Mouse (Mus musculus) heart, embryonic 12.5 days (tissue): ENCODE results near the gene Bex3. TPM values are rescaled to one million over a fixed set of nuclear protein-coding genes. Genes with fewer than 3 reads are reported as not detected.
"Not testable (repeated sequence)": the region's sequence is repeated elsewhere in the genome, so short reads cannot be mapped to it uniquely, and the experiment has no call there.

ENCODE experiments used
- ATAC-seq: fragments of 200-750 bp; cut with Nextera tagmentation; 2 replicates; pipeline ENCODE4 v1.8.0; 2017; ENCODE audit warnings: moderate TSS enrichment, moderate library complexity; ENCODE audit not compliant: insufficient number of reproducible peaks, low FRiP score
- H3K27ac ChIP-seq: fragments of 300-500 bp; sonication (generic); 2 replicates; pipeline ENCODE4 v1.5.1; 2016; ENCODE audit warnings: mild to moderate bottlenecking, moderate library complexity; ENCODE audit not compliant: poor library complexity, severe bottlenecking
- H3K27me3 ChIP-seq: fragments of 300-500 bp; sonication (generic); replicated peaks from 2 replicates; pipeline ENCODE4 v1.6.1; 2016; ENCODE audit warnings: mild to moderate bottlenecking, moderate library complexity
- H3K36me3 ChIP-seq: fragments of 300-500 bp; sonication (generic); 2 replicates; pipeline ENCODE4 v1.6.1; 2016; ENCODE audit warnings: mild to moderate bottlenecking, moderate library complexity
- H3K4me1 ChIP-seq: fragments of 300-500 bp; sonication (generic); replicated peaks from 2 replicates; pipeline ENCODE4 v1.6.1; 2016; ENCODE audit warnings: mild to moderate bottlenecking
- H3K4me2 ChIP-seq: fragments of 300-500 bp; sonication (generic); 2 replicates; pipeline ENCODE4 v1.6.1; 2016; ENCODE audit warnings: mild to moderate bottlenecking, moderate library complexity
- H3K4me3 ChIP-seq: fragments of 300-500 bp; sonication (generic); 2 replicates; pipeline ENCODE4 v1.5.1; 2016; ENCODE audit warnings: mild to moderate bottlenecking
- H3K9ac ChIP-seq: fragments of 300-500 bp; sonication (generic); 2 replicates; pipeline ENCODE4 v1.6.1; 2016; ENCODE audit warnings: mild to moderate bottlenecking, moderate library complexity
- H3K9me3 ChIP-seq: fragments of 300-500 bp; sonication (generic); replicated peaks from 2 replicates; pipeline ENCODE4 v1.6.1; 2016; ENCODE audit warnings: mild to moderate bottlenecking, moderate library complexity
- whole genome bisulfite sequencing: fragments of 180-500 bp; shearing (Covaris S2); methylation state at CpG from one replicate; pipeline ENCODE4 v1.1.7; 2016; 5-methylcytosine and 5-hydroxymethylcytosine counted together
- polyA plus RNA-seq: library from polyadenylated mRNA; unstranded; fragments of >200 nt; fragmentation: Nextera tagmentation; extraction: Ambion mirVana; gene quantifications from 2 replicates; pipeline ENCODE4 v1.2.1, GENCODE M21; 2016

The Bex3 gene
- 661 and 676 TPM in 2 replicates for polyA plus RNA-seq

DNA sequence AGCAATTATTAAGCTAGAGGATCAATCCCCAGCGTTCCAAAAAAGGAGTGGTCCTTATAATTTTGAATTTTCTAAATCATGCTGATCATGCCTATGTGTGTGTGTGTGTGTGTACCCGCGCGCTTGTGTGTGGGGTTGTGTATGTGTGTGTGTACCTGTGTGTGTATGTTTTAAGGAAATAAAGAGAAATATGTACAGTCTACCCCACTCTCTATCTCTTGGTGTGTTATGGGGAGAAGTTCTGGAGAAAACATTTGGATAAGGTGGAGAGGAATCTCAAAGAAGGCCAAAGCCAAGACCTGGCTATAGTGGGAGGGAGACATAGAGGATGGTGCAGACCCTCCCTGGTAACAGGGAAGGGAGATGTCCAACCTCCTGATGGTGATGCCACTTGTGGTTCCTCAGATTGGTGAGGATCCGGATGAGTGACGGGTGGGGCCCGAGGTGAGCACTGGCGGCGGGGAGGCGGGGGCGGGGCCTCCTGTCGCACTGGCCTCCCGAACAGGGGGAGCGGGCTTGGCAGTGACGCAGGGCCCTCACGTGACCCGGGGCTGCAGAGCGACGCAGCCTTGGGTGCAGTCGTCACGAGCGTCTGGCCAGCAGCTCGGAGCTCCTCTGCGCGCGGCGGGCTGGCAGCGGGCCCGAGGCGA, at the start of gene Bex3:
TSS of gene Bex3 (plus strand) at position 511 of the 650 bp plus-strand sequence.
- Histone ChIP-seq H3K4me2 (peak within 1 kb of the TSS; percentile 64), H3K4me3 (peak within 1 kb of the TSS; percentile 54), H3K4me1 (peaks cover 11% of the 10 kb centered on the region), H3K27ac (peak within 1 kb of the TSS; percentile 73; the same call in 1 of the 2 replicates), H3K9ac (peak within 1 kb of the TSS; percentile 81)
- H3K27me3 ChIP-seq, H3K36me3 ChIP-seq, H3K9me3 ChIP-seq: not testable (repeated sequence)
- 43% methylated on average over 7 of the region's 30 CpGs for WGBS
- ATAC-seq: peak; percentile 94

DNA sequence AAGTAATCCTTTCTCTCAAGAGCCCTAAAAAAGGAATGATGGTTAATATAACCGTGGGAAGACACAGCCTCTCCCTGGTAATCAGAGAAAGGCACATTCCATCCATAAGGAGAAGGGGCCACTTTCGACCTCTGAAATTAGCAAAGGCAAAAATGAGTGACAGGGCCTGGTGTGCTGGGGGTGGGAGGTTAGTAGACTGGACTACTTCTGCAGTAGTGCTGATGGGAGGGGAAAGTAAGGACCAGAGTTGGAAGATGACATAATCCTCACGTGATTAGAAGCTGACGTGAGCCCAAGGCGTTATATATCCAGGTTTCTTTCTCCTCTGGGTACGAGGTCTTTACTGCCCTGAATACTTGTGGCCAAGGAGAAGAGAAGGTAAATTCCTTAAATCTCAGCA, 46.3 kb upstream of the Bex3 start:
- H3K4me3 ChIP-seq: no peak overlapping the region
- H3K4me2 ChIP-seq: no peak overlapping the region
- H3K9me3 ChIP-seq: no peaks in the 10 kb centered on the region
- H3K27me3 ChIP-seq: no peaks in the 10 kb centered on the region
- WGBS: 35% methylated on average over 6 of the region's 6 CpGs
- no peaks in the 10 kb centered on the region for H3K4me1 ChIP-seq
- H3K9ac ChIP-seq: no peak overlapping the region
- no peak overlapping the region for H3K27ac ChIP-seq
- H3K36me3 ChIP-seq: no peaks in the 10 kb centered on the region
- no peak for ATAC-seq

DNA sequence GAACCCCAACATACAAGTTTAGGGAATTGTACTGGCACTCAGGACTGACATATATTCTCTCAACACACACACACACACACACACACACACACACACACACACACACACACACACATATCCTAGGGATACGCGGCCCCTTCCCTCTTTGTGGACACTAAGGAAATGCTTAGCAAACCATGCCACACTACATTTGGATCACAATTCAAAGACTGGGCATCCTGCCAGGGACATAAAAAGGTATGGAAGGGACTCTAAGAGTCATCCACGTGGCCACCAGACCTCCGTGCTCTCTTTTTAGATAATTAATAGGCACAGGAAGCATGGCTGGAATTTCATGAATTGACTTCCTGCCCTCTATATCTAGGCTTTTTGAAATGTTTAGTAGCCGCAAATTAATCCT, 42.3 kb upstream of the Bex3 start:
- Histone ChIP-seq H3K27ac (no peak overlapping the region), H3K36me3 (no peaks in the 10 kb centered on the region), H3K4me1 (no peaks in the 10 kb centered on the region), H3K9ac (no peak overlapping the region), H3K4me2 (no peak overlapping the region), H3K9me3 (no peaks in the 10 kb centered on the region), H3K4me3 (no peak overlapping the region), H3K27me3 (no peaks in the 10 kb centered on the region)
- ATAC-seq: no peak
- 36% methylated on average over 4 of the region's 5 CpGs for WGBS

DNA sequence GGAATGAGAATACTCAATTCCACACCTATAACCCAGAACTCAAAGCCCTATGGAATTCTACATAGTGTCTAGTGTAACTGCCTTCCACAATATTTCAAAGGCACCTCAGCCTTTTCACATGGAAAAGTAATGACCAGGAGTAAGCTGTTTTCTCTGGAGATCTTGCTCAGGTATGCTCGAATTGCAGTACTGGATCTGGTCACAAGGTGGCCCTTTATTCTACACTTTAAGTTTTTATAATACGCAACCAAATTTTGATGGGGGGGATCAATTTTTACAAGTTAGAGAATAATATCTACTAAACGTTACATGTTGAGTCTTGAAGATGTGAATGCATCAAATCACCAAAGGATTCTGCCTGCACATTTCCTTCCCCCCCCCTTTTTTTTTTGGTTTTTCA, 31.9 kb upstream of the Bex3 start:
- Histone ChIP-seq H3K4me2 (no peak overlapping the region), H3K9me3 (no peaks in the 10 kb centered on the region), H3K9ac (no peak overlapping the region), H3K27me3 (no peaks in the 10 kb centered on the region), H3K4me3 (no peak overlapping the region), H3K4me1 (no peaks in the 10 kb centered on the region), H3K36me3 (no peaks in the 10 kb centered on the region), H3K27ac (no peak overlapping the region)
- 54% methylated on average over 3 of the region's 3 CpGs for WGBS
- ATAC-seq: no peak

DNA sequence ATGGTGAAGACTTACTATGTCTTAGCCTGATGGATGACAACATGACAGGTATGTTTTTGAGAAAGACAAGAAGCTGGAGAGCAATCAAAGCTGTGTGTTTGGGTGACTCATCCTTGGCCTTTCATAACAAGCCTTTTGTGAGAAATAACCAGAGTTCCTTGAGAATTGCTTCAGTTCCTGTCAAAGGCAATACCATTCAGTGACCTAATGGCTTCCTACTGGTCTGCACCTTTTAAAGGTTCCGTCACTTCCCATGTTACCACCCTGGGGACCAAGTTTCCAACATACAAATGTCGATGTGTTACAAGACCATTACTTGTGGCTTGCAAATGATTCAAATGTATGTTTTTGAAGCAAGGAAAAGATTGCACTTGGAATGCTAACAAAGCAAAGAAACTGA, 26.9 kb upstream of the Bex3 start:
- Histone ChIP-seq H3K9me3 (no peaks in the 10 kb centered on the region), H3K4me2 (no peak overlapping the region), H3K9ac (no peak overlapping the region), H3K36me3 (peaks cover 12% of the 10 kb centered on the region), H3K27ac (no peak overlapping the region), H3K27me3 (no peaks in the 10 kb centered on the region), H3K4me3 (no peak overlapping the region), H3K4me1 (0 out of 2 replicates have a peak, but pooled peaks cover 3% of the 10 kb centered on the region)
- WGBS: 64% methylated on average over 2 of the region's 2 CpGs
- ATAC-seq: no peak

DNA sequence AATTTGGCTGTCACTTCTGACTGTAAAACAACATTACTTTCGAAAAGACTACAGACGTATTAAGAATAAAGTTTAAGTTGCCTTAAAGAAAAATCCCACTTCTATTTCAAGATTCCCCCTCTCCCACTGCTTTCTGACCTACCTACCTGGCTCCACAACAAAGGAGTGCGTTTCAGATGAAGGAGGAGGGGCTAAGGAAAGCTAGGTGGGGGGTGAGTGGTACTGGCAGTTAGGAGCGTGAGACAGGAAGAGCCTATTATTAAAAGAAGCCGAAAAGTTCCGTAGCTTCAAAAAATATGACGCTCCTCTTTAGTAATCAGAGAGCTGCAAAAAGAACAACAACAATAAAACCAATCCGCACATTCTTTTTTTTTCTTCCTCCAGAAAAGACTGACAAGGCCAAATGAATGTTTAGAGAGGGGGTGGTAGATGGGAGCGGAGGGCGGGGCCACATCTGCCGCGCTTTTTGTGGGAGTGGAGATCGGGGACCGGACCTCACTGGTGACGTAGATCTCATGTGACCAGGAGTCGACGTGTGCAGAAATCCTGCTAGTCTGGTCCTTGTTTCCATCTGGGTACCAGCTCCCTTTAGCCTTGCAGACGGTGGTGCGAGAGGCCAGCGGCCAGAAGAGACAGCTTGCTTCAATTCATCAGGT, 25.4 kb upstream of the Bex3 start, which contains the start of gene Tceal9:
TSS of gene Tceal9 (plus strand) at position 506 of the 656 bp plus-strand sequence.
- Histone ChIP-seq H3K4me3 (peak within 1 kb of the TSS; percentile 72), H3K4me1 (0 out of 2 replicates have a peak, but pooled peaks cover 6% of the 10 kb centered on the region), H3K27ac (peak within 1 kb of the TSS; percentile 87), H3K36me3 (peaks cover 12% of the 10 kb centered on the region), H3K27me3 (no peaks in the 10 kb centered on the region), H3K4me2 (peak within 1 kb of the TSS; percentile 72), H3K9ac (peak within 1 kb of the TSS; percentile 93), H3K9me3 (no peaks in the 10 kb centered on the region)
- WGBS: 19% methylated on average over 20 of the region's 20 CpGs
- ATAC-seq: peak; percentile 92

DNA sequence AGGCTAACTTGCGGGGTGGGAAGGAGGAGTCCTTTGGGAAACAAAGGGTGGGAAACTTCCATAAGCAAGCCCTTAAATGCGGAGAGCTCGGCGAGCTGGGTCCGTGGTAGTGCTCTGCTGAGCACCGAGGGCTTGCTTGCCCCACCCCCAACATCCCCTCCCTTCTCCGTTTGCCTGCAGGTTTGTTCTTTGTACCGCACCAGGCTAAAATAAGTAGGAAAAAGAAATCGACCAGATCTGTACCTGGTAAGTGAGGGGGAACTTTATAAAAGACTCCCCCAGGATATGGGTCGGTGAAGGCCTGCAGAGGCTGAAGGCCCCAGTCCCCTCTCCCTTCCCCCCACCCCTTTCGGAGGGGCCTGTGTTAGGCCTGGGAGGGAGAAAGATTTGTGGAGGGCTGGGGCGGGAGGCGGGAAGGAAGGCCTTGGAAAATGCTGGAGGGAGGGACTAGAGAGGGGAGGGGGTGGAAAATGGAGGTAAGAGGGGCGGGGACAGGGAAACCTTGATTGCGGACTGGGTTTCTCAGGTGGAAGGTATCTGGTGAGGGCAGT, 24.5 kb upstream of the Bex3 start:
- Histone ChIP-seq H3K4me3 (peak overlapping the region; percentile 72), H3K27ac (peak overlapping the region; percentile 87), H3K4me1 (0 out of 2 replicates have a peak, but pooled peaks cover 6% of the 10 kb centered on the region), H3K9me3 (no peaks in the 10 kb centered on the region), H3K27me3 (no peaks in the 10 kb centered on the region), H3K4me2 (peak overlapping the region; percentile 72), H3K36me3 (peaks cover 12% of the 10 kb centered on the region), H3K9ac (peak overlapping the region; percentile 93)
- 18% methylated on average over 14 of the region's 15 CpGs for WGBS
- peak; percentile 72 for ATAC-seq

DNA sequence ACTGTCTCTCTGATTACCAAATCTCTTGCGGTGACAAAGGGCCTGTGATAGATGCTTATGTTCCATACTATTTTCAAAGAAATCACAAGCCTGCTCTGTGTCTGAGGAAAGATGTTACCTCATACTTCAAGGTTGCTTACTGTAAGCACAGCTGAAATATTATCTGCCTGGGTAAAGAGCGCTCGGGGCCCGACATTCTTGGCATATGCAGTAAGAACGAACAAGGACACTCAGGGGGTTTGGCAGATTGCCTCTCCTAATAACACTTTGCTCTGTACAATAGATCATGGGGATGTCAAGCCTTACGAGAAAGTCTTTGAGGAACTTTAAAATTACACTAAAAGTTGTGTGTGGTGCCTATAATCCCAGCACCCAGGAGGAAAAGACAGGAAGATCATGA, 21.2 kb upstream of the Bex3 start:
- peaks cover 12% of the 10 kb centered on the region for H3K36me3 ChIP-seq
- H3K4me1 ChIP-seq: 0 out of 2 replicates have a peak, but pooled peaks cover 10% of the 10 kb centered on the region
- H3K9me3 ChIP-seq: no peaks in the 10 kb centered on the region
- ATAC-seq: no peak
- no peak overlapping the region for H3K4me3 ChIP-seq
- 50% methylated on average over 6 of the region's 6 CpGs for WGBS
- H3K27me3 ChIP-seq: no peaks in the 10 kb centered on the region
- H3K9ac ChIP-seq: no peak overlapping the region
- H3K4me2 ChIP-seq: no peak overlapping the region
- H3K27ac ChIP-seq: no peak overlapping the region

DNA sequence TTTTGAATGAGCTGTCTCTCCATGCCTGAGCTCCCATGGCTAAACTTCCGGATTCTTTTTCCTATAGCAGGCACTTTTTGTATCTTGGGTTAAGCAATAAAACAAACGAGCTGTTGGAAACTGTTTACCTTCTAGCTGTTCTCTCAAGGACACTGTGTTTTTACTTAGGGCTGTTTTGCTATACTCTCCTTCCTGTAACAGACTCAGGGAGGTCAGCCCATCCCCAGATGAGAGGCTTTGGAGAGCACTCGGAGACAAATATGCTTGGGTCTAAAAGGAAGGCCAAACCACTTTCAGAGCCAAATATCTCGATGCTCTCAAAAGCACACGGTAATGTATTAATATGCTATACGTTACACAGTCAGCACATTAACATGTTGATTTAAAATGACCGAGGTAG, 20.4 kb upstream of the Bex3 start:
- Histone ChIP-seq H3K36me3 (peaks cover 12% of the 10 kb centered on the region), H3K4me1 (0 out of 2 replicates have a peak, but pooled peaks cover 10% of the 10 kb centered on the region), H3K9ac (no peak overlapping the region), H3K27me3 (no peaks in the 10 kb centered on the region), H3K4me3 (no peak overlapping the region), H3K9me3 (no peaks in the 10 kb centered on the region), H3K27ac (no peak overlapping the region), H3K4me2 (no peak overlapping the region)
- 76% methylated on average over 7 of the region's 7 CpGs for WGBS
- ATAC-seq: no peak

DNA sequence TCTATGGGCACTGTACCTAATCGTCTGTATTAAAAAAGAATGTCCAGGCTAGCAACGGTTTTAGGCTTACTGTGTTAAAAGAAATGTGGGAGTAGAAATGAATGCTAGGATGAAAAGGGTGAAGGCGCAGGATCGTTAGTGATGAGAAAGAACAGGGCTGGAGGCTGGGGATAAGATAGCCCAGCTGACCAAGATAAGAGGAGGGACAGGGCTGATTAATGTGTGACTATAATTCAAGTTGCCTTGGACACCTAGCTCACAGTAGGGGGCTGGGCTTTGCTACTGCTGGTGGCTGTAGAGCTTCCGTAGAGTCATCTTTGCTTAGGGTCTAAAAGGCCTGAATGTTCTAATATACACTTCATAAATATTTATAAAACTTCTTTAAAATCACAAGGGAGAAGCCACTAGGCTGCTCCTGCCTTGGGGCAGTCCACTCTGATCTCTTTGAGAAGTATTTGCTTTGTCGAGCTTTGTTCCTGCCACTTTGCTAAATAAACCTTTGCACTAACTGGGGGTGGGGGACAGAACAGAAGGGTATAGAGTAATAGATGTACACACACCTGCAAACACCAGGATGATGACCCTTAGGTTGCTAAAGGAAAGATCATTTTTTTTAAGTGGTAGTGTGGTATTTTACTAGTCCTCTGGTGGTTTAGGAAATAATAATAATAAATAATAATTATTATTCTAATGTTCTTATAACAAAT, 17.9 kb upstream of the Bex3 start:
- no peaks in the 10 kb centered on the region for H3K9me3 ChIP-seq
- ATAC-seq: no peak
- 0 out of 2 replicates have a peak, but pooled peaks cover 10% of the 10 kb centered on the region for H3K4me1 ChIP-seq
- no peaks in the 10 kb centered on the region for H3K27me3 ChIP-seq
- 28% methylated on average over 6 of the region's 6 CpGs for WGBS
- no peak overlapping the region for H3K4me3 ChIP-seq
- no peak overlapping the region for H3K4me2 ChIP-seq
- H3K9ac ChIP-seq: no peak overlapping the region
- H3K36me3 ChIP-seq: peaks cover 8% of the 10 kb centered on the region
- peak overlapping the region; percentile 27; the same call in 1 of the 2 replicates for H3K27ac ChIP-seq

DNA sequence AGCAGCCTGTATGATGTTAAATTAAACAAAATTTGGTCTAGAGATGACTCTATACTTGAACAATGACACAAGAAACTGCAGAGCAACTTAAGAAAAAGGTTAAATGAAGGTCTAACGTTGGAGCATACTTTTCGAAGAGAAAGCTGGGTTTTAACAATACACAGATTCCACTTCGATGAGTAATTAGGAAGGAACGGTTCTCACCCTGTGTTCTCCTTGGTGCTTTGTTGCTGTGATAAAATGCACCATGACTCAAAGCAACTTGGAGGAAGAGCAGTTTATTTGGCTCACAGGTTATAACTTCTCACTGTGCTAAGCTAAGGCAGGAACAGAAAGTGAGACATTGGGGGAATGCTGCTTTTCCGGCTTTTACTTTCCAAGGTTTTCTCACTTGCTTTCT, 2.3 kb upstream of the Bex3 start:
- peaks cover 11% of the 10 kb centered on the region for H3K4me1 ChIP-seq
- H3K27ac ChIP-seq: no peak overlapping the region
- no peak overlapping the region for H3K9ac ChIP-seq
- no peak overlapping the region for H3K4me3 ChIP-seq
- 64% methylated on average over 5 of the region's 5 CpGs for WGBS
- H3K9me3 ChIP-seq: no peaks in the 10 kb centered on the region
- peaks cover 9% of the 10 kb centered on the region for H3K36me3 ChIP-seq
- no peak for ATAC-seq
- no peak overlapping the region for H3K4me2 ChIP-seq
- no peaks in the 10 kb centered on the region for H3K27me3 ChIP-seq
